Mouse (Mus musculus): ENCODE data around the gene Sec22b. TPM values are rescaled to one million over a fixed set of nuclear protein-coding genes. Genes with fewer than 3 reads are reported as not detected.
A peak's percentile ranks its signal among the peaks of the same experiment; 100 is the strongest.

Gene Sec22b
- total RNA-seq, 2 experiments from 2014 or later, result 24.2 to 32.1 TPM

DNA sequence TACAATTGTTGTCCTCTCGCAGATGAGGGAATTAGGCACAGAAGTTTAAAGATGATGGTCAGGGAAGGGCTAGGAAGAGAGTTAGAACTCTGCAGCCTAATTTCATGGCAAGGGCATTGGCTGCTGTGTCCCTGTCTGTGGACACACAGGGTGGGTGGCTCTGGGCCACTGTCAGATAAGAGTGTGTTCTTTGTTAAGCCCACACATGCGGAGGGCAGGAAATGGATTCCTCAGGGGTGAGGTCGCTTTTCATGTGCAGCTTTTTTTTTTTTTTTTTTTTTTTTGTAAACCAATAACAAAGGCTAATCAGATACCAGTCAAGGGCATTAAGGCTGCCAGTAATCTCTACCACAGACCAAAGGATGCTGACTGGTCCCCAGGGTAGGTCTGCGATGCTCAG, 45.4 kb downstream of the Sec22b start:
- no peak for DNase-seq
- intact Hi-C loops (cut with DNase I), result no loop called here
- no peak for TF ChIP-seq CTCF (IDR thresholded peaks at IDR 0.05)
- Histone ChIP-seq H3K27ac (no peak overlapping the region), H3K4me3 (no peak overlapping the region)

DNA sequence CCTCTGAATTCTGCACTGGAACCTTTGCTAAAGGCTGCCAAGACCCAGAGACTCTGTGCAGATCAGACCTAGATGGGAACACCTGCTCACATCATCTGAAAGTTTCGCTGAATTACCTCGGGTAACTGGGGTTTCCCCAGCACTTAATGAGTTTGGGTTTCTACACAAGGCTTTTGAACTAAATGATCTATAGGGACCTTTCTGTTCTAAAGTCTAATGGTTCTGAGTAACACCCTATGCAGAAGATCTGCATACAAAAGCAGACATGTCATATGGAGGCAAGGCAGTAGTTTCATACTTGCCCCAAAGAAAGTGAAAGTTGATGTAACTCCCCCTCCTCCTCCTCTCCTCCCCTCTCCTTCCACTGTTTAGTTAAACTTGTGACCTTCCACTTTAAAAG, 47.5 kb downstream of the Sec22b start:
- intact Hi-C loops (cut with DNase I), result no loop called here

GRCm38 (mm10) chr3:97949946-97950345, 49.0 kb downstream of the Sec22b start:
- TF ChIP-seq CTCF (IDR thresholded peaks at IDR 0.05), result no peak
- no peak for DNase-seq
- Histone ChIP-seq H3K4me3 (no peak overlapping the region), H3K27ac (no peak overlapping the region)
- intact Hi-C loops (cut with DNase I), result no loop called here

More for the DNA sequence above, 47.5 kb downstream of the Sec22b start:
- no peak for TF ChIP-seq CTCF (IDR thresholded peaks at IDR 0.05)
- Histone ChIP-seq H3K4me3 (no peak overlapping the region), H3K27ac (no peak overlapping the region)
- DNase-seq, result no peak

DNA sequence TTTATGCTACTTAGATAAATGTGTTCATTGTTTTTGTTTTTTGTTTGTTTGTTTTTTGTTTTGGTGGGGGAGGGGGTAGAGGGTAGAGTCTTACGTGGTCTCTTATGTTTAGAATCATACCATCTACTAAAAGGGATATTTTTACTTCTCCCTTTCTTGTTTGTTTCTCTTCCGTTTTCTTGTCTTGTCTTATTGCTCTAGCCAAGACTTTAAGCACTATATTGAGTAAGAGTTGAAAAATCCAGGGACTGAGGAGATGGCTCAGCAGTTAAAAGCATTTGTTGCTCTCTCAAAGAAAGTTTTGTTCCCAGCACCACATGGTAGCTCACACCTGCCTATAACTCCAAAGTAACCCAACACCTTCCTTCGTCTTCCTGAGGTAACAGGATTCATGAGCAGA, 50.1 kb downstream of the Sec22b start:
- H3K4me3 ChIP-seq, result no peak overlapping the region
- no peak for DNase-seq
- intact Hi-C loops (cut with DNase I), result no loop called here
- H3K27ac ChIP-seq, result no peak overlapping the region
- TF ChIP-seq CTCF (IDR thresholded peaks at IDR 0.05), result no peak

DNA sequence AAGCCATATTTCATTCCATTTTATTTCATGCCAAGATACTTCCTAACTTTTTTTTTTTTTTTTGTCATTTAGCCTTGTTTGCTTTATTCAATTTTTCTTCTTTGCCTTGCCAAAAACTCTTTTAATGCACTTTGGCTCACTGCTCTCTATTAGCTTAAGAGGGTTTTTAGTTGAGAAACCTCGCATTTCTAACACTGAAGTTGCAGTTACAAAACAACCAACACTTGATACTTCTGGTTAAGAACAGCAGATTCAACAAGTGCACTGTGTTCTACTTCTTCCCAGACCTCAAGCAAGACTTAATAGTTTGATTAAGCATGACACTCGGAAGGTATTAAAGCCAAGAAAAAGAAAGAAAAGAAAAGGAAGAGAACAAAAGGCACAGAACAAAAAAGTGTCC, 52.2 kb downstream of the Sec22b start:
- TF ChIP-seq CTCF (IDR thresholded peaks at IDR 0.05), result no peak
- Histone ChIP-seq H3K27ac (no peak overlapping the region), H3K4me3 (no peak overlapping the region)
- DNase-seq, result no peak
- intact Hi-C loops (cut with DNase I), result no loop called here

GRCm38 (mm10) chr3:97956322-97956721, 55.3 kb downstream of the Sec22b start:
- intact Hi-C loops (cut with DNase I), result no loop called here
- no peak for TF ChIP-seq CTCF (IDR thresholded peaks at IDR 0.05)
- no peak for DNase-seq
- H3K27ac ChIP-seq, result no peak overlapping the region
- H3K4me3 ChIP-seq, result no peak overlapping the region

- no peak overlapping the region for H3K27ac ChIP-seq
- intact Hi-C loops (cut with DNase I), result no loop called here
- DNase-seq, result no peak
- no peak overlapping the region for H3K4me3 ChIP-seq
- no peak for TF ChIP-seq CTCF (IDR thresholded peaks at IDR 0.05)
Observed at GRCm38 (mm10) chr3:97956926-97957325, 55.9 kb downstream of the Sec22b start.

DNA sequence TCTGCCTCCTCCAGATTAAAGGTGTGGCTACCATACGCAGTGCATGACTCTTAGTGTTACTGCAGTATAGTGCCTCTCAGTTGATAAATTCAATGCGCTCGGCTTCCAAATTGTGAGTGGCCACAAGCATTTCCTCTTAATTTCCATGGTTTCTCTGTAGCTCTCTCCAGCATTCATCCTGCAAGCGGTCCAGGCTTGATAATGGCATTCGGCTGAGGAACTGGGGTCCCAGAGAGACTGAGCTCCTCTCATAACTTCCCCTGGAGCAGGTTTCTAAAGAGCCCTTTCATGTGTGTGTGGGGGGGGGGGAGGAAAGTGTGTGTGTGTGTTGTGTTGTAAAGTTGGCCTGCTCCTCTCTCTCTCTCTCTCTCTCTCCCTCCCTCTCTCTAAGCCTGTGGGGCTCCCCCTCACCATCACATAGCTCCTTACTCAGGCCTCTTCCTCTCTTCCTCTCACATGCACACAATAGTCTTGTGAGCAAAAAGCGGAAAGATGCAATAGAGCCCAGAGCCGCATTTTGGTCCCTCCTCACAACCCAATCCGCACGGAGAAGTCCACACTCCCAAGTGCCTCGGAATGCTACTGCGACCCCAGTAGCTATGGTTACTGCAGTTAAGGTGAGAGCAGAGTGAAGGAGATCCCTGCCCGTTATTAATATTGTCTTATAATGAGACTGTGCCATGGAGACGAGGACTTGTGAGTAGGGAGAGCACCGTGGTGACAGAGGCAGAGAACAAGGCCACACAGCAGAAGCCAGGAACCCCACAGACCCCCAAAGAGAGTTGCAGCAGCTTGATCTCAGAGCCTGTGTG, 60.0 kb downstream of the Sec22b start:
- intact Hi-C loops (cut with DNase I), result no loop called here
- no peak overlapping the region for H3K27ac ChIP-seq
- DNase-seq, result no peak
- TF ChIP-seq CTCF (IDR thresholded peaks at IDR 0.05), result no peak
- no peak overlapping the region for H3K4me3 ChIP-seq

- intact Hi-C loops (cut with DNase I), result no loop called here
- TF ChIP-seq CTCF (IDR thresholded peaks at IDR 0.05), result no peak
- no peak for DNase-seq
- Histone ChIP-seq H3K4me3 (no peak overlapping the region), H3K27ac (no peak overlapping the region)
Observed at GRCm38 (mm10) chr3:97961962-97962361, 61.0 kb downstream of the Sec22b start.

DNA sequence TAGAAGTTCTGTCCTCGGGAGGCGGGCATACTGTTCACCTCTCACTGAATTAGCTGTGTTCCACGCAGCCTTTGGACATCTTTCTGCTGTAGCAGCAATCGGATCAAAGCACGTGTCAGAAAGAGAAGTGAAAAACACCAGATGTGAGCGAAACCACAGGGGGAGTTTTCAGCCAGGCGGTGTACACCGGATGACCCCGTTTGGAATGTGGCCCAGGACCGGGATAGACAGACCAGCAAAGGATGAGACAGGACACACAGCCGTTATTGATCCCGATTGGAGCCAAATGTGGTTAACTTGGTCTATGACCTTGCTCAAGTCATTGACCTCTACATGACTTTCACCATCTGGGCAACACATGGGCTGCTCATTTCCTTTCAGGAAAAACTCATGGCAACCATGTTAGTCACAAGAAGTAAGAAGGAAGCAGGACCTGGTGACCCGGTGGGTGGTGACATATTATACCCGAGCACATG, 63.9 kb downstream of the Sec22b start:
- intact Hi-C loops (cut with DNase I), result no loop called here
- Histone ChIP-seq H3K4me3 (no peak overlapping the region), H3K27ac (peak overlapping the region; percentile 43; the same call in 1 of the 2 replicates)
- DNase-seq, result peak; percentile 72
- TF ChIP-seq CTCF (IDR thresholded peaks at IDR 0.05), result no peak

GRCm38 (mm10) chr3:97967627-97968026, 66.6 kb downstream of the Sec22b start:
- no peak overlapping the region for H3K27ac ChIP-seq
- DNase-seq, result no peak
- intact Hi-C loops (cut with DNase I), result no loop called here
- no peak overlapping the region for H3K4me3 ChIP-seq
- TF ChIP-seq CTCF (IDR thresholded peaks at IDR 0.05), result no peak

GRCm38 (mm10) chr3:97968191-97968590, 67.2 kb downstream of the Sec22b start:
- no peak for DNase-seq
- intact Hi-C loops (cut with DNase I), result no loop called here
- TF ChIP-seq CTCF (IDR thresholded peaks at IDR 0.05), result no peak
- Histone ChIP-seq H3K4me3 (no peak overlapping the region), H3K27ac (no peak overlapping the region)

GRCm38 (mm10) chr3:97969019-97969418, 68.0 kb downstream of the Sec22b start:
- Histone ChIP-seq H3K4me3 (no peak overlapping the region), H3K27ac (no peak overlapping the region)
- DNase-seq, result no peak
- no peak for TF ChIP-seq CTCF (IDR thresholded peaks at IDR 0.05)
- intact Hi-C loops (cut with DNase I), result no loop called here

GRCm38 (mm10) chr3:97971117-97971516, 70.1 kb downstream of the Sec22b start:
- no peak overlapping the region for H3K4me3 ChIP-seq
- no peak for TF ChIP-seq CTCF (IDR thresholded peaks at IDR 0.05)
- intact Hi-C loops (cut with DNase I), result no loop called here
- DNase-seq, result no peak
- no peak overlapping the region for H3K27ac ChIP-seq
